Mouse (Mus musculus) layer of hippocampus, adult 11-12 months (tissue): ENCODE measurements at regions not wholly inside any gene's neighbourhood (a gene's known extent, or its start where the extent isn't known, plus 50 kb on each side); places are given as distances from the start of the nearest gene placed in this dataset.

Source experiments
- DNase-seq: peaks from one replicate; pipeline ENCODE4 v3.0.0; 2022; ENCODE audit warnings: low spot score

GRCm38 (mm10) chr10:113285483-113285882 lies 356.7 kb upstream of the Atxn7l3b start:
- DNase-seq, result no peak

GRCm38 (mm10) chr10:113240766-113241372 lies 312.1 kb upstream of the Atxn7l3b start:
- peak; percentile 27 for DNase-seq
